In the genomic region with DNA sequence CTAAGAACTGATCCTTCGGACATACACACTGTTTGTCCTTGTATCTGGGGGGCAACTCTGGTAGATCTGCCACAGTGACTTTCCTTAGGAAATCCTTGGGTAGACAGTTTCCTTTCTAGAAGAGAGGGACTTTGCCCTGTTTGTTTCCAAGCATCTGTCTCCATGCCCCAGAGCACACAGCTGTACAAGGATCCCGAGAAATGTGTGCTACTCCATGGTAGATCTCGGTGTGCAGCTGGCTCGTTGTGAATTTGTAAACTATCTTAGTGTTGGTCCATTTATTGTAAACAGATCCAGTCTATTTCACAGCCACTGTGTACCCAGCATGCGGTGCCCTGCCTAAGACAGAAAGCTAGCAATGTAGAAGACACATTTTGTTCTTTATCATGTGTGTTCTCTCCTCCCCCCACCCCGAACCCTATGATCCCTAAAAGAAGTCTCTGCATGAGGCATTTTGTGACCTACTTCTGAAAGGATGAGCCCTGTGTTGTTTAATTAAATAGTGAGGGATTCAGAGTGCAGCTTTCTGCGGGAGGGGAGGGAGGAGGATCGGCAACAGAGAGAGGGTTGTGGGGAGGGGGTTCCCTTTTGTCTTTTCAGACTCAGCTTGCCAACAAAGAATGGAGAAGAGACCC, we compare ENCODE assay signal across 23 mouse cellular contexts.
A peak's percentile ranks its signal among the peaks of the same experiment; 100 is the strongest.
DNase-seq lines count a peak whose midpoint lies in the region; ATAC-seq and TF ChIP-seq lines count a peak whose summit lies in the region.
"Had no signal": no experiment of that assay in that cellular context is flagged by ENCODE, and none has a peak within 500 bp of the region (broad histone marks: within the 10 kb centered on the region; RNA-seq: fewer than 3 reads in every experiment).

No protein-coding gene starts in this region.

- ATAC-seq in hindbrain, embryonic 16.5 days, result no peak
- no peak for ATAC-seq in lung, embryonic 14.5 days (ENCODE audit: insufficient read depth)
- ATAC-seq in midbrain, embryonic 12.5 days (ENCODE audit: low FRiP score, low read depth), result no peak
- ATAC-seq: forebrain, embryonic 14.5 days; inflammation-experienced regulatory T-cells, adult 6 months had no signal

- H3K9me3 ChIP-seq in hindbrain, embryonic 10.5 days, result no peaks in the 10 kb centered on the region
- H3K9me3 ChIP-seq in hindbrain, embryonic 16.5 days (ENCODE audit: control insufficient read depth, low read length), result no peaks in the 10 kb centered on the region
- H3K9me3 ChIP-seq in lung, embryonic 14.5 days (ENCODE audit: low read depth, low read length), result no peaks in the 10 kb centered on the region
- H3K9me3 ChIP-seq in midbrain, embryonic 12.5 days, result no peaks in the 10 kb centered on the region
- H3K9me3 ChIP-seq: heart, embryonic 13.5 days; limb, embryonic 15.5 days had no signal

- peak; percentile 14 for DNase-seq in hindbrain, embryonic 10.5 days (ENCODE audit: low spot score)
- DNase-seq in lung, embryonic 14.5 days, result peak; percentile 14
- DNase-seq in lung, postnatal 36 days, result no peak
- no peak for DNase-seq in cerebellum, adult 11 months
- DNase-seq in right cerebral cortex, adult 18-20 months, result no peak
- DNase-seq: adrenal gland, postnatal 25 days; cerebellum, adult 9-10 months; gastrocnemius, postnatal 14 days; heart, adult 2 months; heart, postnatal 14 days; kidney, adult 8-10 months; kidney, postnatal 25 days; layer of hippocampus, postnatal 36 days; thymus, adult 18-20 months had no signal

- peaks cover 13% of the 10 kb centered on the region for H3K4me1 ChIP-seq in hindbrain, embryonic 10.5 days (replicated peaks)
- peaks cover 21% of the 10 kb centered on the region for H3K4me1 ChIP-seq in hindbrain, embryonic 16.5 days (ENCODE audit: control insufficient read depth, insufficient read depth, low read depth, low read length)
- H3K4me1 ChIP-seq in lung, embryonic 14.5 days (ENCODE audit: insufficient read depth), result no peaks in the 10 kb centered on the region
- peaks cover 9% of the 10 kb centered on the region for H3K4me1 ChIP-seq in midbrain, embryonic 12.5 days
- H3K4me1 ChIP-seq in olfactory bulb, adult 2 months (ENCODE audit: control insufficient read depth, insufficient read depth, low read length), result peaks cover 10% of the 10 kb centered on the region
- H3K4me1 ChIP-seq: limb, embryonic 15.5 days had no signal

- no peak overlapping the region for H3K4me3 ChIP-seq in hindbrain, embryonic 10.5 days
- H3K4me3 ChIP-seq in hindbrain, embryonic 16.5 days (ENCODE audit: low read length), result no peak overlapping the region
- H3K4me3 ChIP-seq in lung, embryonic 14.5 days (ENCODE audit: low read depth, low read length), result no peak overlapping the region
- no peak overlapping the region for H3K4me3 ChIP-seq in midbrain, embryonic 12.5 days
- no peak overlapping the region for H3K4me3 ChIP-seq in olfactory bulb, adult 2 months (ENCODE audit: insufficient read depth, low read depth, low read length)
- H3K4me3 ChIP-seq: heart, adult 2 months; heart, embryonic 13.5 days; limb, embryonic 15.5 days had no signal

- H3K36me3 ChIP-seq in hindbrain, embryonic 10.5 days, result no peaks in the 10 kb centered on the region
- H3K36me3 ChIP-seq in hindbrain, embryonic 16.5 days (ENCODE audit: control insufficient read depth, insufficient read depth, low read length), result no peaks in the 10 kb centered on the region
- no peaks in the 10 kb centered on the region for H3K36me3 ChIP-seq in lung, embryonic 14.5 days (ENCODE audit: insufficient read depth)
- H3K36me3 ChIP-seq in midbrain, embryonic 12.5 days, result no peaks in the 10 kb centered on the region
- H3K36me3 ChIP-seq: heart, embryonic 13.5 days; limb, embryonic 15.5 days had no signal

- H3K27me3 ChIP-seq in hindbrain, embryonic 10.5 days (ENCODE audit: insufficient read depth, poor library complexity, severe bottlenecking), result peaks cover 3% of the 10 kb centered on the region; the same call in 1 of the 2 replicates
- H3K27me3 ChIP-seq in hindbrain, embryonic 16.5 days (replicated peaks; ENCODE audit: control insufficient read depth, insufficient read depth, low read length), result no peaks in the 10 kb centered on the region
- no peaks in the 10 kb centered on the region; the same call in 1 of the 2 replicates for H3K27me3 ChIP-seq in lung, embryonic 14.5 days (ENCODE audit: insufficient read depth, low read length)
- peaks cover 12% of the 10 kb centered on the region; the same call in 1 of the 2 replicates for H3K27me3 ChIP-seq in midbrain, embryonic 12.5 days

- TF ChIP-seq POLR2A in olfactory bulb, adult 2 months (IDR thresholded peaks at IDR 0.05; ENCODE audit: insufficient read depth, low read depth, low read length), result no peak

- H3K27ac ChIP-seq in hindbrain, embryonic 10.5 days, result peak overlapping the region; percentile 59
- H3K27ac ChIP-seq in hindbrain, embryonic 16.5 days (ENCODE audit: low read depth, low read length), result no peak overlapping the region; the same call in 1 of the 2 replicates
- no peak overlapping the region for H3K27ac ChIP-seq in lung, embryonic 14.5 days (ENCODE audit: low read depth)
- no peak overlapping the region for H3K27ac ChIP-seq in midbrain, embryonic 12.5 days (replicated peaks)
- H3K27ac ChIP-seq in olfactory bulb, adult 2 months (ENCODE audit: insufficient read depth, low read depth, low read length), result peak overlapping the region; percentile 17; the same call in 1 of the 2 replicates
- H3K27ac ChIP-seq: heart, adult 2 months; heart, embryonic 13.5 days; limb, embryonic 15.5 days; liver, embryonic 14.5 days; macrophage had no signal

- no peak overlapping the region for H3K9ac ChIP-seq in hindbrain, embryonic 16.5 days (ENCODE audit: low read depth, low read length)
- H3K9ac ChIP-seq in lung, embryonic 14.5 days, result no peak overlapping the region
- H3K9ac ChIP-seq in midbrain, embryonic 12.5 days (replicated peaks), result 0 out of 2 replicates have a peak overlapping the region, but pooled peaks have one; percentile 11
- H3K9ac ChIP-seq: heart, embryonic 13.5 days; limb, embryonic 15.5 days; liver, embryonic 14.5 days had no signal

- no peak for TF ChIP-seq CTCF in lung, embryonic 14.5 days (IDR thresholded peaks at IDR 0.05; ENCODE audit: low read depth)
- no peak for TF ChIP-seq CTCF in olfactory bulb, adult 2 months (IDR thresholded peaks at IDR 0.05; ENCODE audit: insufficient read depth, low read depth, low read length)

- WGBS in hindbrain, embryonic 10.5 days, result 33% methylated on average over 8 of the region's 8 CpGs
- 23% methylated on average over 8 of the region's 8 CpGs for WGBS in hindbrain, embryonic 16.5 days
- WGBS in lung, embryonic 14.5 days, result 41% methylated on average over 8 of the region's 8 CpGs
- 26% methylated on average over 8 of the region's 8 CpGs for WGBS in midbrain, embryonic 12.5 days
- WGBS in olfactory bulb, adult 2 months, result 21% methylated on average over 8 of the region's 8 CpGs

- no peak overlapping the region for H3K4me2 ChIP-seq in hindbrain, embryonic 16.5 days (ENCODE audit: low read length)
- no peak overlapping the region for H3K4me2 ChIP-seq in lung, embryonic 14.5 days
- 0 out of 2 replicates have a peak overlapping the region, but pooled peaks have one; percentile 7 for H3K4me2 ChIP-seq in midbrain, embryonic 12.5 days (replicated peaks)
- H3K4me2 ChIP-seq: heart, embryonic 13.5 days; limb, embryonic 15.5 days had no signal

Comparison
In these comparisons a context has a peak if more than half of its experiments do, and no peak if none do; other contexts are left out.
1. DNase-seq: peak in hindbrain, embryonic 10.5 days (single experiment) and lung, embryonic 14.5 days (single experiment); none in lung, postnatal 36 days (single experiment), cerebellum, adult 11 months (single experiment) and right cerebral cortex, adult 18-20 months (single experiment).
2. H3K27ac ChIP-seq: peak in hindbrain, embryonic 10.5 days (single experiment) and olfactory bulb, adult 2 months (single experiment); none in hindbrain, embryonic 16.5 days (single experiment), lung, embryonic 14.5 days (single experiment) and midbrain, embryonic 12.5 days (single experiment).